Mouse (Mus musculus): Measurements from ENCODE around the gene Hsf4. TPM values are rescaled to one million over a fixed set of nuclear protein-coding genes. Genes with fewer than 3 reads are reported as not detected.
"Not testable (repeated sequence)": the region's sequence is repeated elsewhere in the genome, so short reads cannot be mapped to it uniquely, and the experiment has no call there.

Hsf4 gene
- 10 to 100 TPM; 25.6 to 26.5 TPM for total RNA-seq (2021)
- long read RNA-seq, experiment 1, transcript Hsf4-201 (13 exons, 1,739 nt): major isoform, 23 of 36 reads
- long read RNA-seq, experiment 1, partial matches to known transcripts: 5 of 36 reads
- long read RNA-seq, experiment 1, other reads (novel, unspliced or antisense): 8 of 36 reads
- long read RNA-seq, experiment 2, transcript Hsf4-201 (13 exons, 1,739 nt): major isoform, 18 of 25 reads
- long read RNA-seq, experiment 2, partial matches to known transcripts: 1 of 25 reads
- long read RNA-seq, experiment 2, other reads (novel, unspliced or antisense): 4 of 25 reads

DNA sequence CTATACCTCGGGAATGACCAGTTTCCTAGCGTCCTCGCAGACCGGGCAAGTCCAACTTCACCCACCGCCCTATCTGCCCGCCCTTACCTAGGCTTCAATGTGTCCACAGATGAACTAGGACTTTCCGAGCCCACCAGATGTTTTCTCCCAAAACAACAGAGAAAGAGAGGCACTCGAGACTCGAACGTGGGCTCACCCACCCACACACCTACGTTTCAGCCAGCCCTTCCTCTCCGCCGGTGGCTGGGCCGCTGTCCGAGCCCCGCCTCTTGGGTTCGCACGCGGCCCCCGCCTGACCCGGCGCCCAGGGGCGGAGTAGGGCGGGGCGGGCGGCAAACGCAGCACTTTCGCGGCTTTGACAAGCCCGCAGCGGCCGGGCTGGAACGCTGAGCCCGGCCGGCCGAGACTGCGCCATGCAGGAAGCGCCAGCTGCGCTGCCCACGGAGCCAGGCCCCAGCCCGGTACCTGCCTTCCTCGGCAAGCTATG, at the start of gene Hsf4:
TSS of gene Hsf4 (plus strand) at position 341 of the 487 bp plus-strand sequence.
- DNase-seq (ENCODE audit: low spot score in 2 of 2): peak; percentile 68 to 78

DNA sequence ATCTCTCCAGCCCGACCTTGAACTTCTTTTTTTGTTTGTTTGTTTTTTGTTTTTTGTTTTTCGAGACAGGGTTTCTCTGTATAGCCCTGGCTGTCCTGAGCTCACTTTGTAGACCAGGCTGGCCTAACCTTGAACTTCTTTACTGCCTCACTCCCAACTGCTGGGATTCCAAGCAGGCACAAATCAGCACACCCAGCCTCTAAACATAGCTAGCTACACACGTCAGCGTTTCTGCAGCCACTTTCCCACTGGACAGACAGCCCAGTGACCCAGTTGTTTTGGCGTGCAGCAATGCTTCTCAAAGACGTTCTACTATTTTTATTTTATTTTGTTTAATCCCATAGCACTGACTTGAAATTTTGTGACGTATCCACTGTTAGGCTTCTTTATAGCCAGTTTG, 45.8 kb upstream of the Hsf4 start:
- no peak for DNase-seq (ENCODE audit: low spot score in 2 of 2)

DNA sequence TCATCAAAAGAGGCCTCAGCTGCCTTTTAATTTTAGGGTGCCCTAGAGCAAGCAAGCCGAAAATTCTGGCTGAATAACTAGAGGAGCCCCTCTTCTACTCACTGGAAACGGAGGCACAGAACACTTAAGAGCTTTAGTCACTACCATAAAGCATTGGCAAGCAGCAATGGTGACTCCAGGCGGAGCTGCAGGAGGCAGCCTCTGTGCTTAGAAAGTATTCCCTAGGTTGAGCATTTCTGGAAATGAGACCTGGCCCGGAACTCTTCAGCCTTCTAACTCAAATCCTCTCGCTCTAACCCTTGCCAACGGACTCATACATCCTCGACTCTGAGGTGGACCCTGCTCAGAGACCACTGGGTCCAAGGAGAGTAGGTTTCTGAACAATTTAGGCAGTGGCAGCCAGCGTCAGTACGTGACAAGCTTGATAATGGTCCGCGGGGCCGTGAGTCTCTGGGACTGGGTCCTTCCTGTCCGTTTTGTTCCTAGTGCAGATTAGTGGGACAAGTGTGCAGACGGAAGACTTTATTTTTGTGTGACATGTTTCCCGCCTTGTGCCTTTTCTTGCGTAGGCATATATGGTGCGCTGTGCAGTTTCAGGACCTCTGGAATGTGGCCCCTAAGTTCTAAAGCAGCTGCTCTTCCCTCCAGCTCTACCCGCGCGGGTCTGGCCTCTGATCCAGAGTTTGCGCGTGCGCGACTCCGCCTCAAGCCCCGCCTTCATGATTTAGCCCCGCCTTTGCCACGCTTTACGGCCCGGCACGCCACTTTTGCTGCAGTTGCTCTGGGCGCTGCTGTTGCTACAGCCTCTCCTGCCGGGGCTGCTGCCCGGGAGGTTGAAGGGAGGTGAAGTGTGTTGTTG, 45.0 kb upstream of the Hsf4 start, which contains the start of gene D230025D16Rik:
TSS of gene D230025D16Rik (plus strand) at position 733 of the 859 bp plus-strand sequence.
- DNase-seq (ENCODE audit: low spot score in 2 of 2): peak; percentile 95 to 97

GRCm38 (mm10) chr8:105225272-105225593, 44.4 kb upstream of the Hsf4 start:
- DNase-seq (ENCODE audit: low spot score in 2 of 2): no peak

- DNase-seq (ENCODE audit: low spot score in 2 of 2): no peak
These were observed 43.7 kb upstream of the Hsf4 start for GRCm38 (mm10) chr8:105225917-105226316.

DNA sequence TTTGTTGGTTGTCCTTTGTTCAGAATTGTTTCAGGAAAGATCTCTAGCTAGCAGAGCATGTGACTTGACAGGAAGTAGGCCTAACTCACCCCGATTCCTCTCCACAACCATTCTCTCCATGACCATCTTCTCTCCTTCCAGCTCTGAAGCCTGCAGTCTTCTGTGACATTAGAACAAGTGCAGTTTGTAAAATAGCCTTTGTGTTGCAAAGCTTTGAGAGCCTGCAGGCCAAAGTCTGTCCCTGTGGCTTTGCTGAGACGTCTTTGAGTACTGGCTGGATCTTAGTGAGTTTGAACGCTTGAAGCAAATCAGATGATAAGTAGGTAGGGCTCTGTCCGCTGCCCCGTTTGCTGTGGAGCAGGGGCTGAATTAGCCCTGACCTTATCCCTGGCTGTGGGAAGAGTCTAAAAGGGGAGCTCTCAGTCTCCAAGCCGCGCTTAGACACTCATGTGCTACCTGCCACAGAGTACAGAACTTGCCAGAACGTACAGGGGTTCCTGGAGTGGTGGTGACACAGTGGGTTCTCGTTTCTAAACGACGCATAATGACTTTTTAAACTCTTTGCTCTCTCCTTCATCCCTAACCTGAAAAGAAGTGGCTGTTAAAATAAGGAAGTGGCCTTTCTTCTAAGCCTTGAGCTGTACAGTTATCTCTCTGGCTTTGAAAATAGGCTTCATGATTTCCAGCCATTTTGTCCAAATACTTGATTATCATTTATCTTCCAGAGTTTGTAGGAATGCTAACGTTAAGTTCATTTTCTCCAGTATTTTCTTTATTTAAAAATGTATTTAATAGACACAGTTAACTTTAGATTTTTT, 37.9 kb upstream of the Hsf4 start:
- no peak for DNase-seq (ENCODE audit: low spot score in 2 of 2)

GRCm38 (mm10) chr8:105232321-105232693, 37.3 kb upstream of the Hsf4 start:
- not testable (repeated sequence) for DNase-seq (ENCODE audit: low spot score in 2 of 2)

DNA sequence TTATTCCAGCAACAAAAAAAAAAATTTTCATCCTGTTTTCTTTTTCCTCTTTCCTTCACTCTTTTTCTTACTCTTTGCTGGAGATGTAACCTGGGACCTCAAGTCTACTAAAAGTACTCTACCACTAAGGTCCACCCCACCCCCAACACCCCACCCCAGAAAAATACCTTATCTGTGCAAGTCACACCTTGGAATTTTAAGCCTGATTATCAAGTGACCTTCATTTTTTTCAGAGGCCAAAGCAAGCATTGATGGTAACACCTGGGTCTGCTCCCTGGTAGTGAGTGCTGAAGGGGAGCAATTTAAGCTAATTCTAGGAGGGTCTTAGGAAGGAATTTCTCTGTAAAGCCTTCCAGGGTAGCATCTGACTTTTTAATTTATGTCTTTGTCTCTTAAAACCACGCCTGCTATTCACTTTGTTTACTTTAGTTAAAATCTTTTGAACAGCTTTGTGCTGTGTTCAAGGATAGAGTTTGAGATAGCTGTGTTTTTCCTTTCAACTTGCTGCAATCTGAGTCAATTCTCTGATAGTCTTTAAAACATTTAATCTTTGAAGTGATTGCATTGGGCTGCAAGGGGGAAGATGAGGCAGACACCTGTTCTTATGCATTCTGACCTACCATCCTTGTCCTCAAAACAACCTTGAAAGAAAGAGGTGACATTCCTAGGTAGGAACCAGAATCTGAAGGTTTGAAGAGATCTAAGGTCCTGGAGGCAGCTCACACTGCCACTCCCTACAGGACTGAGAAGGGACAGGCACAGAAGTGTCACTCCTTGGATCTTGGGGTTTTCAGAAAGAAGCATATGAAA, 36.3 kb upstream of the Hsf4 start:
- DNase-seq (ENCODE audit: low spot score in 2 of 2): no peak

GRCm38 (mm10) chr8:105235206-105235605, 34.4 kb upstream of the Hsf4 start:
- DNase-seq (ENCODE audit: low spot score in 2 of 2): no peak

DNA sequence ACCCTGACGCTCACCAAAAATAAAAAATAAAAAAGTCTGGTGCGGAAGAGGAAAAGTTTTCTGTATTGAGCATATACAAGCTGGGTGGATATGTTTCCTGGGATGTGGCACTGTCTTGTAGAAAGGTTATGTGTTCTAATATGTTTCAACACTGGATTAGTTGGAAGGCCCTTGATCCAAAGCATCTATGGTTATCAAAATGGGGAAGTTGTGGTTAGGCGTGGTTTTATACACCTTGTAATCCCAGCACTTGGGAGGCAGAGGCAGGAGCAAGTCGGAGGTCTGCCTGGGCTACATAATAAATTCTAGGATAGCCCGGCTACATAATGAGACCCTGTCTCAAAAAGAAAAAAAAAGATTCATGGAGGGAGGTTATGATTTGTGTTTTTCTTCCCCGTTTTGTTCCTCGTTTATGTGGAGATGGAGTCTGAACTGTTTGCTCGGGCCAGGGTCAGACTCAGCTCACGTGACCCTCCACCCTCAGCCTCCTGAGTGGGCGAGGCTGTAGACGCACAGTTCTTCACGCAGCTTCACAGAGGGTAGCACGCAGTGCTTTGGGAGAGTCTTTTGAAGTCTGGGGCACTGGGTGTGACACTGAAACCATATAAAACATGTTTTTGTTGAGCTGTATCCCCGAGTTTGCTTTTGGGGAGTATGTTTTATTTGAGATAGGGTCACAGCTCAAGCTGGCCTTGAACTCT, 32.0 kb upstream of the Hsf4 start:
- no peak for DNase-seq (ENCODE audit: low spot score in 2 of 2)

- DNase-seq (ENCODE audit: low spot score in 2 of 2): no peak
These were observed 28.6 kb upstream of the Hsf4 start for GRCm38 (mm10) chr8:105241016-105241415.

DNA sequence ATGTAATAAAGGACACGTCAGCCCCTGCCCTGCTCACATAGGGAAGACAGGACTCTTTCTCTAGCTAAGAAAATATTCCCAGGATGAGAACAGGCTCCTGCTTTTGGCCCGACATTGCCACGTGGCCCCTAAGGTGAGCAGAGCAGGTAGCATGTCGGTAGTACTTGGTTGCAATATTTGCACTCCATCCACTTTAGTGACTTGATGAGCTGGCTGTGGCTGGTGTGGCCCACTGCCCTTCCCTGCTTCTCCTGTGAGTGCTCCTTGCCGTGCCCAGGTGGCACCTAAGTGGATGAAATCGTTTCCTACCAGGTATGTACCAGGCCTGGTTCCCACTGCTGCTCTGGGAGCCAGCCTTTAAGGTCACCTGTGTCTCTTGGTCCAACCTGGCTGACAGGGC, 17.6 kb upstream of the Hsf4 start:
- no peak for DNase-seq (ENCODE audit: low spot score in 2 of 2)

- DNase-seq (ENCODE audit: low spot score in 2 of 2): no peak
These were observed 16.7 kb upstream of the Hsf4 start for GRCm38 (mm10) chr8:105252680-105253537.

DNA sequence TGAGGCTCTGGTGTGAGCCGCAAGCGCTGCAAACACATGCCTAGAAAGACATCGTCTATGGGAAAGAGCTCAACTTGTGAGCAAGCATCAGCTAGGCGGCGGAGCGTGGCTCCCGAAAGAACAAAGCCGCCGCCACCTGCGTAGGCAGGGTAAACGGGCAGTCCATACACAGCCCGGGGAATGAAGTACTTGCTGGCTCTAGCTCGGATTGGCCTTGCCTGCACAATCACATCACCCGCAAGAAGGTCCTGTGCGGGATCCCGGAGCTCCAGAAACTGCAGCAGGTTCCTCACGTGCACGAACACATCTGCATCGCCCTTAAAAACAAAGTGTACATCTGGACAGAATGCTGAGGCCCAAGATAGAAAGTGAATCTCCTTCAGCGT, 15.8 kb upstream of the Hsf4 start:
- DNase-seq (ENCODE audit: low spot score in 2 of 2): no peak

- peak; percentile 91 to 92 for DNase-seq (ENCODE audit: low spot score in 2 of 2)
These were observed 15.2 kb upstream of the Hsf4 start for GRCm38 (mm10) chr8:105254152-105254965.

- DNase-seq (ENCODE audit: low spot score in 2 of 2): no peak
These were observed 14.6 kb upstream of the Hsf4 start, which contains the start of gene B3gnt9 for GRCm38 (mm10) chr8:105254966-105255350. Gene B3gnt9 (minus strand): TSS chr8:105255153.

DNA sequence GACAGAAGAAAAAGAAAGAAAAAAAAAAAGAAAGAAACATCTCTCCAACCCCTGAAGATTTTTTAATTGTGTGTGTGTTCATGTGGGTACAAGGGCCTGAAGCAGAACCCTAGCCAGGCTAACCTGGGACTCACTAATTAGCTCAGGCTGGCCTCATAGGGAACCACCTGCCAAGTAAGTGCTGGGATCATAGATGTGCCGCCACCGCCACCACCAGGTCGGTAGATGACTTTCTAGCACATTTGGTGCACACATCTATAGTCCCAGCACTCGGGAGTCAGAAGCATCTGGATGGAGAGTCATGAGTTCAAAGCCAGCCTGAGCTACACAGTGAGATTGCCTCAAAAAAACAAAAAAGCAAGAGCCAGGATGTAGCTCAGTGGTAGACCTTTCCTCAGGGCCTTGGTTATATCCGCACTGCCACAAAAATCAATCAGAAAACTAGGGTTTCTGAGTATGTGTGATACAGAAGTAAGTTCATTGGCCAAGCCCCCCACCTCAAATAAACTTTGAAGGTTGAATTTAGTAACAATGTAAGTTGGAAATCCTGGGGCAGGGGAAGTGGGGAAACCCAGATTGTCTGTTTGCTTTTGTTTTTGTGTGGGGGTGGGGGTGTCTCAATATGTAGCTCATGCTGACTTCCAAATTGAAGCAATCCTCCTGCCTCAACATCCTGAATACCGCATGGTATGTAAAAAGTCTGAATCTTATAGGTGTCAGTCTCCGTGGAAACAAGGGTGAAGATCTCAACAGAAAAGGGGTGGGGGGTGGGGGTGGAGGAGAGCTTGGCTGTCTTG, 12.1 kb upstream of the Hsf4 start:
- DNase-seq (ENCODE audit: low spot score in 2 of 2): no peak

Data from left cerebral cortex, adult 18-20 months (tissue).